Mouse (Mus musculus) embryonic stem cell, embryonic (primary cell): Measurements from ENCODE around the gene Siglech.
"Not testable (repeated sequence)": the region's sequence is repeated elsewhere in the genome, so short reads cannot be mapped to it uniquely, and the experiment has no call there.

Experiments used
- CTCF ChIA-PET, 4 experiments: fragments of 300-600 bp in 2 of 4; fragments of 350-600 bp in 2 of 4; sonication (Branson Sonifier 250); formaldehyde crosslinking; loops; one replicate each; lab custom pipeline; 2022; ENCODE audit warnings: inconsistent platforms in 2 of 4; lab: Charles Lee
- POLR2A ChIA-PET, 4 experiments: fragments of 300-600 bp in 2 of 4; fragments of 350-600 bp in 2 of 4; sonication (Branson Sonifier 250); formaldehyde crosslinking; loops; one replicate each; lab custom pipeline; 2022; ENCODE audit warnings: antibody characterized with exemption in 4 of 4, inconsistent platforms in 1 of 4; lab: Charles Lee

Siglech gene

DNA sequence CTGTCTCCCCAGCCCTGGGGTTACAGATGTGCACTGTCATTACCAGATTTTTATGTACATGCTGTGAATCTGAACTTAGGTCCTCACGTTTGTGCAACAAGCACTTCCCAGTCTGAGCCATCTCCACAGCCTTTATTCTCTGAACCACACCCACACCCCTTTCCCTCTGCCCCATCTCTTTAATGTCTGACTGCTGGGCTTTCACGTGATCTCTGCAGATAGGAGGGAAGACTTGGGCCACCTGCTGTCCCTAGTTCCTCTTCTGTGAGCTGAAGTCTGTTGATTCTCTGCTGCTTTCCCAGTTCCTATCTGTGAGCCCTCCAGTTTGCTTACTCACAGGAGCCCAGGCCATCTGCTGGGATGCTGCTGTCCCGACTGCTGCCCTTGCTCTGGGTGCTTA, at the start of gene Siglech:
Gene Siglech, plus strand, starts transcription at position 253 of the 400 bp plus-strand sequence.
- CTCF ChIA-PET = no interaction called here
- POLR2A ChIA-PET = no interaction called here

DNA sequence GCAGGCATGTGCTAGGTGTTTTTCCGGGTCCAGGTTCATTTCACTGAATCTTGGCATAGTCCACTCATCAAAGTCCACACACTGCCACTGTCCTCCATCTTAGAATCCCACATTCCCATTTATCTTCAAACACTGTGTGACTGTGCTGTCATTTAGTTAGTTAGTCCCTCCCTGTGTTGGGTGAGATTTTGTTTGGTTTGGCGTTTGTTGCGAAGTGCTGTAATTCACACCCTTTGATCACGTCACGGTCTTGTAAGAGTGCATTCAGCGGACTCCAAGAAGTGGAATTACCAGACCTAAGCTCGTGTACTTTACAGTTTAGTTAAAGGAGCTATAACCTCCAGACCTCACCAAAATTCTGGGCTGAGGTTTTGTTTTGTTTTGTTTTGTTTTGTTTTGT, 45.3 kb upstream of the Siglech start:
- POLR2A ChIA-PET = no interaction called here
- CTCF ChIA-PET = no interaction called here

DNA sequence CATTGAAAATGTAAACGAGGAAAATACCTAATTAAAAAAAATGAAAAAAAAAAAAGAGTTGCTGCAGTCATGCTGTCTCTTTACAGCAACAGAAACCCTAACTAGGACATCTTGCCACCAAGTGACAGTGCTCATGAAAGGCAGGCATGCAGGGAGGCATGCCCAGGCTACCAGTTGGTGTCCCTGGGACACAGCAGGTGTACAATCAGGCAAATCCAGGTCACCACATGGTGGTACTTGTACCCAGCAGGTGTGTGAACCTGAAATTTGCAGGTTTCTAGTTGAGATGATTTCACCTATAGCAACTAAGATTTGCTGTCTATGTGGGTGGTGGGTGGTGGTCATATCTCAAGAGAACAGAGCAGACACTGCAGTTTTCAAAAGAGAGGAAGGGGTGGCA, 39.1 kb upstream of the Siglech start:
- POLR2A ChIA-PET = no interaction called here
- CTCF ChIA-PET = no interaction called here

DNA sequence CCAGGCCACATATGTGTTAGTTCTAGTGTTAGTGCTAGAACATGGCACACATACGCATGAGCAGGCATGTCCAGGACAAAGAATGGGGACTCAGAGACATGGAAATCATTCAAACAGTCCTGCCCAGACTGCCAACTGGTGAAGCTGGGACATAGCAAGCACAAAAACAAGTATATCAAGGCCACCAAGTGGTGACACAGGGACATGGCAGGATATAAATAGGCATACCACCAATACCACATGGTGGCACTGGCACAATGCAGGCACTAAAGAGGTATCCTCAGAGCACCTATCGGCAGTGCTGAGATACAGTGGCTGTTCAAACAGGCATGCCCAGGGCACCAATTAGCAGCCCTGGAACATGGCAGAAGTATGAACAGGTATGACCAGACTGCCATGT, 33.5 kb upstream of the Siglech start:
- ChIA-PET POLR2A (no interaction called here), CTCF (interaction anchor here in 1 of 4 experiments (1.0 kb wide), 1 partner anchor 28 kb away, joined by 3 read pairs; no protein-coding TSS in a partner anchor)

DNA sequence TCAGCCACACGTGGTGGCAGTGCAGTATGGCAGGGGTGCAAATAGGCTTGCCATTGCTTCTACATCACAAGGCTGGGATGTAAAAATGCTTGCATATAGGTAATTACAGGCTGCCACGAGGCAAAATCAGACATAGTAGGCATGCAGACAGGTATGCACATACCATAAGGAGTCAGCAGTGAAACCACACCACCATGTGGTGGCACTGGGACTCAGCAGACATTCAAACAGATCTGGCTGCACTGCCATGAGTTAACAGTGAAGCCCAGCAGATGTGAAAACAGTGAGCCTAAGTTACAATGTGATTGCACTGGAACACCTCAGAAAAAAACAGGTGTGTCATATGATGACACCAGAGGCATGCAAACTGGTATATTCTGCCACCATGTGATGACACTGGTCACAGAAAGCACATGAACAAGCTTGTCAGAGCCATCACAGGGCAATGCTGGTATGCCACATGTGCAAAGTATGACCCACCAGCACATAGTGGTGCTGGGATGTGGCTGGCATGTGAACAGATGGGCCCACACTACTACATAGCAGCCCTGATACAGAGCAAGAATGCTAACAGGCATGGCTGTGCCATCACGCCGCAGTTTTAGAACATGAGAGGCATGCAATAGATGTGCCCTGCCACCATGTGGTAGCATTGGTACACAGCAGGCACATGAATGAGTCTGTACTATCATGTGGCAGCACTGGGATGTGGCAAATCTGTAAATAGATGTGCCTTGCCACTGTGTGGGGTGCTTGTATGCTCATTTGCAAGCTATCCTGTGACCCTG, 30.7 kb upstream of the Siglech start:
- CTCF ChIA-PET = interaction anchor here in 1 of 4 experiments (0.5 kb wide), 1 partner anchor 1602 kb away, joined by 4 read pairs; no protein-coding TSS in a partner anchor
- POLR2A ChIA-PET = no interaction called here

DNA sequence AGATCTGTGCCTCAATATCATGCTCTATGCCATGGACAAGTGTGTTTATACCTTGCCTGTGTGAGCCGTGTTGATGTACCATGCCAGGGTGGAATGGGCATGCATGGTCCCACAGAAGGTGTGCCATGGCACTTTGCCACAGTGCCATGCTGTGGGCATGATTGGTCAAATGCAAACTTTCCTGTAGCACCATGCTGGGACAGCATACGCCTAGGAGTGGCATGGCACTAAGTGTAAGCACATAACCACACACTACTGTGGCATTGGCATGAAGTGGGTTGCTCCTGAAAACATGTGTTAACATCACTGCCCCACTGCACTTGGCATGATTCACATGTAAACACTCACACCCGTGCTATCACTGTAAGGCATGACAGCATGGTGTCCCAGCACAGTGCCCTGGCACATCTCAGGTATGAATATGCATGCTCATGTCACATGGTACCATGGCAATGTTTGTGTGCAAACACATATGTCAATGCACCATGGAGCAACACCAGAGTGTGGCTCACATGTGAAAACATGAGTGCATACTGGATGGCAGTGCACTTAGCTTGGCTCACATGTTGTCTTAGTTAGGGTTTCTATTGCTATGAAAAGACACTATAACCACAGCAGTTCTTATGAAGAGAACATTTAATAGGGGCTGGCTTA, 24.2 kb upstream of the Siglech start:
- ChIA-PET POLR2A (no interaction called here), CTCF (no interaction called here)

DNA sequence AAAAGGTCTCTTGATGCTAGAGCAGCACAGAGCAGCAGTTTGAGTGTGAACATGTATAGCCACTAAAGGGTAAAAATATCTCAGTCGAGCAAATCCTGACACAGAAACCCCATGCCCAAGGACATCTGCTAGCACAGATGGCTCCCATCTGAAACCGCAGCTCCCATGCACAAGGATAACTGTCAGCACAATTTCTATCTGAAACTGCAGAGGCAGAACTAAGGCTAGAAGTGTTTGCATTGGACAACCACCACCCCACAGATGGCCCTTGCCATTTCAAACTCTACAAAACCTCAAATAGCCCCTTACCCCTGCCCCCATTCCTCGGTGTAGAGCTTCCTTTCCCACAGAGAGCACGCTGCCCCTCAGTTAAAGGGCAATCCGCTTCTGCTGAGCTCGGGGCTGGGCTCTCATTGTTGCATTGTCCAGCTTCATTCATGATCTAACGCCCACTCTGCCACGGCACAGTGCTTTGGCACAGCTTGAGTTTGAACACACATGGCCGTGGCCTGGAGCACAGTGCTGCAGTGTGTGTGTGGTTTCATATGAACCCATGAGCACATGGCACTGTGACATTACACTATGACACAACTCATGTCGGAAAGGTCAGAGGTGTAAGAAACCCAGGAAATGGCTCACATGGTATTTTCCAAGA, 23.3 kb upstream of the Siglech start:
- POLR2A ChIA-PET = interaction anchor here in 1 of 4 experiments (0.7 kb wide), 1 partner anchor 50 kb away, joined by 3 read pairs; the partner anchor contains the start of gene Tubgcp5
- CTCF ChIA-PET = no interaction called here

DNA sequence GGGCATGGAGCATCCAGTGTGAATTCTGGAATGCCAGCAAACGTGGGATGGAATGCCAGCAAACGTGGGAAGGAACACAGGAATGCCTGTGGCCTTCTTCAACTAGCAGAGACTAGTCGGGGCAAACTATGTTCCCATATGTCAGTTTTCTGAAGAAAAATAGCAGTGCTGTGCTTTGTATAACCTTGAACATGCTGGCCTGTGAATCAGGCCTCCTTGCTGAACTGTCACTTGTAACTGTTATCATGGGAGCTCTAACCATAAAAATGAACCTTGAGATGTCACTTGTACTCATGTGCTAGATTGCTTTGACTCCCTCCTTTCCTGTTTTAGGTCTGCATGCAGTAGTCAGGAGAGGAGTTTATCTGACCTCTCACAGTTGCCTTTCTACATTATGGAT, 17.1 kb upstream of the Siglech start:
- CTCF ChIA-PET = no interaction called here
- POLR2A ChIA-PET = no interaction called here

DNA sequence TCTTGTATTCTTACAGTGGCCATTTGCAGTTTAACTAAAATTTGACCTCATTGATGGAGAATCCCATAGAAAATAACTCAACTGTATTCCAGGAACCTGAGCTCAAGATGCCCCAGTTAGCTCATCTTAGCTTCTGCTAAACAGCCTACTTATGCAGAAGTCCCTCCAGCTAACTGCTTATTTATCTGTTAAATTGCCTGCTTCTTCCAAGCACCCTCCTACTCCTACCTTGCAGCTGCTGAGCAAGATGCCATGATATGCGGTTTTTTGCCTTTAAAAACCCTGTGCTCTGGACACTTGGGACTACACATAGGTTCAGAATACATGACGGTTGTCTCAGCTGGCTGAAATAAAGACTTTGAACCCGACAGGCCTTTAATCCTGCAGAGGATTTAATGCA, 8.6 kb upstream of the Siglech start:
- POLR2A ChIA-PET = interaction anchor here in 2 of 4 experiments (0.6 kb wide), 2 partner anchors 35 to 116 kb away, joined by 3 read pairs; partner anchors contain the start of gene Tubgcp5 (in 1 of the 2)

DNA sequence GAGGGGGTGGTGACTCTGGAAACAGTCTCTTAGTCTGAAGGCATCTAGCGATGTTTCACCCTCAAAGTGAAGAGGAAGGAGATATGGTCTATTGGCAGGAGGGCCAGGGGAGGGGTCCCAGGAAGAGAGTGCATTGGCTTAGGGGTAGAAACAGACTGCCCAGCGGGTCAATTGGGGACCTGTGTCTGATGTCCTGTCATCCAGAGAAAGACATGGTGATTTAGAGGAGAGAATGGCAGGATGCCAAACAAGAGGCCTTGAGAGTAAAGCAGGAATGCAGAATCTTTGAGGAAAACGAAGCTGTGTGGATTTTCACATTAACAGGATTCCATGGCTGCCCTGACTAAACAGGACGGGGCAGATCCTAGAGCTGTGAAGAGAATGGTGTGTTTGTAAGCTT, 12.0 kb downstream of the Siglech start:
- ChIA-PET CTCF (no interaction called here), POLR2A (interaction anchor here in 3 of 4 experiments (1.3 to 2.3 kb wide), 3 partner anchors 14 kb away, joined by 3 to 10 read pairs (median 6); partner anchors contain the start of gene Tubgcp5 (in 3 of the 3))

More for the DNA sequence above, 8.6 kb upstream of the Siglech start:
- CTCF ChIA-PET = no interaction called here

DNA sequence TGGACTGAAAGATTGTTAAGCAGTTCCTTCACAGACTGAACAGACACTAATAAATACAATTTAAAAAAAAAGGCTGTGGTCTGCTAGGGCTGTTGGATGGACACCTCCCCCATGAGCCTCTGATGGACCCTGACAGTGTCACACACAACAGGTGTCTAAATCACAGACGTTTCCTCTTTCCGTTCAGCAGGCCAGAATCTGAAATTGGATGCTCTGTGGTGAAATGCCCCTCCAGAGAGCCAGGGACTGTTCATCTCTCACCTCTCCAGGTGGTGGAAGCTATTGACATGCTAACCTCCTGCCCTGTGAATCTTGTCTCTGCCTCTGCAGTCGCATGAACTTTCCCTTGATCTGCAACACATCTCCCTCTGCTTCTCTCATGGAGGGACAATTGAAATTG, 14.5 kb downstream of the Siglech start:
- CTCF ChIA-PET = no interaction called here
- POLR2A ChIA-PET = no interaction called here

DNA sequence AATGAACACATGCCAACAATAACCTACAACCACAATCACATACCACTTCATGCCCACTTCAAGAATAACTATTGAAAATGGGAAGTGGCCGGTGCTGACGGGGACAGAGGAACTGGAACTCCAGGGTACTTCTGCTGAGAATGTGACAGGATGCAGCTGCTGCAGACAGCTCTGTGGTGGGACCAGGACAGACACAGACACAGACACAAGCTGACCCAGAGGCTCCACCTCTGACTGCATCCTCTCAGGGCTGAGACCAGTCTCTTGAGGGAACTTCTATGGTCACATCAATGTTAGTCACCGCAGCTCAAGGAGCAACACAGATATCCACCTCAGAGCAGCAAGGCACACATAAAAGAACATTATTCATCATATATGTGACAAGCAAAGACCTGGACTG, 16.6 kb downstream of the Siglech start:
- ChIA-PET CTCF (interaction anchor here in 1 of 4 experiments (0.5 kb wide), 1 partner anchor 558 kb away, joined by 3 read pairs; no protein-coding TSS in a partner anchor), POLR2A (interaction anchor here in 2 of 4 experiments (1.3 to 1.4 kb wide), 2 partner anchors 10 kb away, joined by 4 to 5 read pairs; partner anchors contain the start of gene Tubgcp5 (in 2 of the 2))

DNA sequence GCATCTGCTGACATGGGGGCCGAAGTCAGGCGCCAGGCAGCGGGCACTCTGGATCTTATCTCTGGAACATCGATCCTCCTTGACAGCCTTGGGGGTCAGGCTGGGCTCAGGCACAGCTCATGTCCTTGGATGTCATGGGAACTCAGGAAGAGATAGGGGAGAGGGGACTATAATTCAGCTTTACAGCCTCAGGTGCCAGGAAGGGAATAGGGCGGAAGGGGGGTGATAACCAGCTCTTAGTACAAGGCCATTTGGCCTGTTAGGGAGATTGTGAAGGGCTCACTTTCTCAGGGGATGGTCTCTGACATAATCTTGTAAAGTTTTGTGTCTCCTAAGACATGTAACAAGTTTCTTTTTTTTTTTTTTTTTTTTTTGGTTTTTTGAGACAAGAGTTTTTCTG, 22.6 kb downstream of the Siglech start:
- POLR2A ChIA-PET = interaction anchor here in 1 of 4 experiments (0.6 kb wide), 1 partner anchor 166 kb away, joined by 3 read pairs; no protein-coding TSS in a partner anchor
- CTCF ChIA-PET = not testable (repeated sequence)

DNA sequence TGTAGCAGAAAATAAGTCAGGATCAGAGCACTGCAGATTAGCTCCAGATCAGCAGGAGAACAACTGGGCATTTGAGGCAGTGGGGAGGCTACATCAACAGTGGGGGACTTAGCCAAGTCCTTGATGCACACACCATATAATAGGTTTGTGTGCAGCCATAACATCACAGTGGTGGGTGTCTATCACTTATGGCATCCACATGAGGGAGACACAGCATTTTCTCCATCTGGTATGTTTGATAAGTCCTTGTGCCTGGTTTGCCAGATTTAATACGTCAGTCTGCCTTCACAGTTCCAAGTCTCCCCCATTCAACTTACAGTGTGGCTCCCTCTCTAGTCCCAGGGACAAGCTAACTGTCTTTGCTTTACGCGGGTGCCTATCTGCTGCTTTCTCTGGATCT, 24.3 kb downstream of the Siglech start:
- POLR2A ChIA-PET = interaction anchor here in 1 of 4 experiments (0.7 to 2.7 kb wide), 2 partner anchors 17 to 170 kb away, joined by 4 to 18 read pairs; partner anchors contain the start of gene Nipa2
- CTCF ChIA-PET = interaction anchor here in 1 of 4 experiments (0.7 kb wide), 1 partner anchor 39 kb away, joined by 3 read pairs; no protein-coding TSS in a partner anchor

DNA sequence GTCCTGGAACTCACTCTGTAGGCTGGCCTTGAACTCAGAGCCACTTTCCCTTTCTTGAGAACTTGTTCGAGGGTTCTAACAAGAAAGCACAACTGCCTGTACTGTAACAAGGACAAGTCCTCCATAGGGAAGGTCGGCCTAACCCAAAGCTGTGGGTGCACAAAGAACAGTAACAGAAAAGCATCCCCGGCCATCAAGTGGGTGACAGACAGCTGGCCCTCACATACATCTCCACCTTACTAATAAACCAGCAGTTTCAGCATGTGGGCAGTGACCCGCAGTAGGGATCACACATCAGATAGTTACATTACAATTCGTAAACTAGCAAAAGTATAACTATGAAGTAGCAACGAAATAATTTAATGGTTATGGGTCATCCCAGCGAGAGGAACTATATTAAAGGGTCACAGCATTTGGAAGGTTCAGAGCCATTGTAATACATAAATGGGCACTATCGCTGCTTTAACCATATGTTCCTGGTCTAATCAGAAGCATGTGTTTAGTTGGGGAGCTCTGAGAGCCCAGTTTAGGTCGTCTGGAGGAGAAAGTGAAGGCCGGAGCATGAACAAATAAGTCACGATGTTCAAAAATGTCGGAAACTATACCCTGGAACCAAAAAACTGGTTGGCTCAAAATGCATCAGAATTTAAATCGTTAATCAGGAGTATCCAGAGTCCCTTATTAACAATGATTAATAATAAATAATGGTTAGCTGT, 25.4 kb downstream of the Siglech start:
- POLR2A ChIA-PET = interaction anchor here (0.6 to 2.7 kb wide), 52 partner anchors 9 to 276 kb away, joined by 3 to 23 read pairs (median 5); partner anchors contain the start of genes Cyfip1 (in 2 of the 4), Nipa2 (in 2 of the 4) and Herc2 (in 1 of the 4)
- CTCF ChIA-PET = interaction anchor here in 2 of 4 experiments (0.7 to 1.0 kb wide), 2 partner anchors 10 to 29 kb away, joined by 3 to 10 read pairs; no protein-coding TSS in a partner anchor

DNA sequence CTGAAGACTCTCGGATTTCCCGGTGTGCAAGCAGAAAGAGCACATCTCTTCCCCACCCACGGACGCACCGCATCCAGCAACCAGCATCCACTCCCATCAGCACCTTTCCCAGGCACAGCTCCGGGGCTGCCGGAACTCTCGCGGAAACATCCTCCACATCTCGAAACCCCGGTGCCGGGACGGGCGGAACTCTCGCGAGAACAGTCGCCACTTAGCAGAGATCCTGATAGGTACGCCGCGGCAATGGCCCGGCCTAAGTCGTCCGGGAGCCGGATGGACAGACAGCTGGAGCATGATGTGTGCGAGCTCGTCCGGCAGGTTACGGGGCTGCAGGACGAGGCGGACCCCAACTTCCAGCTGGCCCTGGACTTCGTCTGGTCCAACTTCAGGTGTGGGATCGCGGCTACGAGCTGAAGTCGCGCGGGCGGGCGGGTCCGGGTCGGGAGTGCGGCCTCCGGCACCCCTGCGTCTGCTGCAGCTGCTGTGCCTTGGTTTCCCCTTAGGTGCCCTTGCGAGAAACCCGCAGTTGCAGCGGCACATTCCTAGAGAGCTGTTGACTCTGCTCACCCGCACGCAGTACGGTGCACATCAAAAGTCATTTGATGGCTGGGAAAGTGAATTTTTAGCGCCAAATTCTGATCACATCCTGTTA, 26.1 kb downstream of the Siglech start, which contains the start of gene Tubgcp5:
Gene Tubgcp5, plus strand, starts transcription at position 203 of the 652 bp plus-strand sequence.
- CTCF ChIA-PET = interaction anchor here in 2 of 4 experiments (0.7 to 1.0 kb wide), 2 partner anchors 10 to 28 kb away, joined by 3 to 10 read pairs; no protein-coding TSS in a partner anchor
- POLR2A ChIA-PET = interaction anchor here (0.6 to 2.7 kb wide), 56 partner anchors 10 to 275 kb away, joined by 3 to 23 read pairs (median 5); partner anchors contain the start of genes Cyfip1 (in 2 of the 4), Nipa2 (in 2 of the 4) and Herc2 (in 1 of the 4)

DNA sequence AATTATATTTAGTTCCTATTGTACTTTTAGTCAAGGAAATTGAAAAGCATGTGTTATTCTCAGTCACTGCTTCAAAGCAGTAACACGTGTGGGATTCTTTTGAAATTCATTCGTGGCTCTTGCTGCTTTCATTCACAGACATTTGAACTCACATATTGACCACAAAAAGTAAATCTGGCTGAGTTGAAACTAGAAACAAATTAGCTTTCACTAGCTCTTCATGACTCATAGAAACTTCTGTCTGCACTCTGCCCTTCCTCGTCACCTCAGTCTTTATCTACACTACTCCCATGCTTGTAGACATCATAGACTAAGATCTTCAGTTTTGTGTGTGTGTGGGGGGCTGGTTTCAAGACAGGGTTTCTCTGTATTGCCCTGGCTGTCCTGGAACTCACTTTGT, 32.0 kb downstream of the Siglech start:
- POLR2A ChIA-PET = no interaction called here

More for the DNA sequence above, 32.0 kb downstream of the Siglech start:
- CTCF ChIA-PET = no interaction called here
